Mouse (Mus musculus) right cerebral cortex, adult 2 months (tissue): ENCODE measurements around the gene Kcnk1.

Source experiments
- DNase-seq, 2 experiments: peaks; one replicate each; pipeline ENCODE4 v3.0.0; 2021 to 2022; ENCODE audit warnings: low spot score in 2 of 2

The Kcnk1 gene

GRCm38 (mm10) chr8:125996031-125996839, 1.3 kb downstream of the Kcnk1 start:
- DNase-seq: no peak

GRCm38 (mm10) chr8:125996980-125997379, 2.0 kb downstream of the Kcnk1 start:
- DNase-seq: no peak

- peak in 1 of 2 experiments; percentile 41 for DNase-seq
These were observed 2.6 kb downstream of the Kcnk1 start for GRCm38 (mm10) chr8:125997550-125997949.

- no peak for DNase-seq
These were observed 4.9 kb downstream of the Kcnk1 start for GRCm38 (mm10) chr8:125999842-126000395.

GRCm38 (mm10) chr8:126003546-126003945, 8.6 kb downstream of the Kcnk1 start:
- no peak for DNase-seq

GRCm38 (mm10) chr8:126004953-126005352, 10.0 kb downstream of the Kcnk1 start:
- DNase-seq: no peak

GRCm38 (mm10) chr8:126006310-126006990, 11.5 kb downstream of the Kcnk1 start:
- peak in 1 of 2 experiments; percentile 43 for DNase-seq

- DNase-seq: no peak
These were observed 12.8 kb downstream of the Kcnk1 start for GRCm38 (mm10) chr8:126007538-126008330.

- no peak for DNase-seq
These were observed 14.0 kb downstream of the Kcnk1 start for GRCm38 (mm10) chr8:126008945-126009344.

GRCm38 (mm10) chr8:126010900-126011299, 15.9 kb downstream of the Kcnk1 start:
- no peak for DNase-seq

GRCm38 (mm10) chr8:126012334-126012733, 17.4 kb downstream of the Kcnk1 start:
- no peak for DNase-seq

- no peak for DNase-seq
These were observed 18.7 kb downstream of the Kcnk1 start for GRCm38 (mm10) chr8:126013646-126014045.

- DNase-seq: no peak
These were observed 27.0 kb downstream of the Kcnk1 start for GRCm38 (mm10) chr8:126021932-126022331.

GRCm38 (mm10) chr8:126023706-126024305, 28.8 kb downstream of the Kcnk1 start:
- DNase-seq: no peak

- DNase-seq: no peak
These were observed 29.9 kb downstream of the Kcnk1 start for GRCm38 (mm10) chr8:126024891-126025290.

GRCm38 (mm10) chr8:126026121-126026520, 31.2 kb downstream of the Kcnk1 start:
- no peak for DNase-seq

GRCm38 (mm10) chr8:126026584-126026983, 31.6 kb downstream of the Kcnk1 start:
- no peak for DNase-seq

GRCm38 (mm10) chr8:126027486-126027885, 32.5 kb downstream of the Kcnk1 start:
- DNase-seq: no peak

- no peak for DNase-seq
These were observed 34.0 kb downstream of the Kcnk1 start for GRCm38 (mm10) chr8:126028941-126029340.

GRCm38 (mm10) chr8:126032776-126033175, 37.8 kb downstream of the Kcnk1 start:
- no peak for DNase-seq

GRCm38 (mm10) chr8:126035046-126035445, 40.1 kb downstream of the Kcnk1 start:
- no peak for DNase-seq

- no peak for DNase-seq
These were observed 41.4 kb downstream of the Kcnk1 start for GRCm38 (mm10) chr8:126036340-126036739.
